Mouse (Mus musculus): ENCODE measurements at regions not wholly inside any gene's neighbourhood (a gene's known extent, or its start where the extent isn't known, plus 50 kb on each side); places are given as distances from the start of the nearest gene placed in this dataset.

- H3K27me3 ChIP-seq (ENCODE audit: control insufficient read depth in 1 of 2, insufficient read depth in 2 of 2, low read length in 2 of 2): no peaks in the 10 kb centered on the region
- H3K4me3 ChIP-seq (ENCODE audit: control insufficient read depth in 1 of 2, insufficient read depth in 1 of 2, low read depth in 2 of 2, low read length in 2 of 2): no peak overlapping the region
- H3K79me2 ChIP-seq (ENCODE audit: control insufficient read depth, insufficient read depth, low read length, poor library complexity): no peaks in the 10 kb centered on the region
- peak; percentile 41 for DNase-seq (ENCODE audit: low read depth, low spot score)
- H3K27ac ChIP-seq (ENCODE audit: control insufficient read depth, low read depth, low read length): no peak overlapping the region
- H3K9me3 ChIP-seq (replicated peaks; ENCODE audit: insufficient read depth, low read length): no peaks in the 10 kb centered on the region
- H3K4me1 ChIP-seq (ENCODE audit: control insufficient read depth in 1 of 2, insufficient read depth in 2 of 2, low read length in 2 of 2): no peaks in the 10 kb centered on the region
- H3K36me3 ChIP-seq (ENCODE audit: control insufficient read depth in 1 of 2, insufficient read depth in 2 of 2, low read length in 2 of 2): no peaks in the 10 kb centered on the region
- no peak overlapping the region for H3K9ac ChIP-seq (ENCODE audit: control insufficient read depth, low read depth, low read length, poor library complexity, severe bottlenecking)
- peak; percentile 60 for TF ChIP-seq SMC3 (IDR thresholded peaks at IDR 0.05; ENCODE audit: low read depth, low read length)
- TF ChIP-seq CTCF (IDR thresholded peaks at IDR 0.05 in 2 of 3, conservative IDR thresholded peaks at IDR 0.05 in 1 of 3; ENCODE audit: control insufficient read depth in 1 of 3, insufficient read depth in 1 of 3, low read depth in 2 of 3, low read length in 3 of 3, poor library complexity in 1 of 3, severe bottlenecking in 1 of 3): peak; percentile 62 to 87 (median 82)
- TF ChIP-seq MYC (IDR thresholded peaks at IDR 0.05; ENCODE audit: low read depth, low read length): no peak
- peak; percentile 24 for TF ChIP-seq RAD21 (IDR thresholded peaks at IDR 0.05; ENCODE audit: low read depth, low read length)
- no peak for TF ChIP-seq GATA1 (IDR thresholded peaks at IDR 0.05; ENCODE audit: low read depth, low read length)
- TF ChIP-seq USF1 (IDR thresholded peaks at IDR 0.05; ENCODE audit: low read depth, low read length): no peak
- TF ChIP-seq CHD1 (IDR thresholded peaks at IDR 0.05; ENCODE audit: low read depth, low read length): no peak
- TF ChIP-seq MYB (IDR thresholded peaks at IDR 0.05; ENCODE audit: low read depth, low read length): no peak
- TF ChIP-seq MXI1 (IDR thresholded peaks at IDR 0.05; ENCODE audit: low read depth, low read length): no peak
- no peak for TF ChIP-seq MAX (IDR thresholded peaks at IDR 0.05; ENCODE audit: low read length)
- no peak for TF ChIP-seq ETS1 (IDR thresholded peaks at IDR 0.05; ENCODE audit: low read depth, low read length)
- TF ChIP-seq RCOR1 (IDR thresholded peaks at IDR 0.05; ENCODE audit: low read depth, low read length): no peak
- TF ChIP-seq NRF1 (IDR thresholded peaks at IDR 0.05; ENCODE audit: insufficient read depth, low read depth, low read length, poor library complexity, severe bottlenecking): no peak
- TF ChIP-seq JUND (IDR thresholded peaks at IDR 0.05; ENCODE audit: low read depth, low read length): no peak
These were observed 74.1 kb upstream of the Arrdc4 start for GRCm38 (mm10) chr7:68823189-68823588.

GRCm38 (mm10) chr7:68814823-68815666 is 66.0 kb upstream of the Arrdc4 start:
- H3K9me3 ChIP-seq (replicated peaks; ENCODE audit: insufficient read depth, low read length): no peaks in the 10 kb centered on the region
- no peaks in the 10 kb centered on the region for H3K79me2 ChIP-seq (ENCODE audit: control insufficient read depth, insufficient read depth, low read length, poor library complexity)
- no peaks in the 10 kb centered on the region for H3K27me3 ChIP-seq (ENCODE audit: control insufficient read depth in 1 of 2, insufficient read depth in 2 of 2, low read length in 2 of 2)
- no peak overlapping the region for H3K27ac ChIP-seq (ENCODE audit: control insufficient read depth, low read depth, low read length)
- no peaks in the 10 kb centered on the region for H3K4me1 ChIP-seq (ENCODE audit: control insufficient read depth in 1 of 2, insufficient read depth in 2 of 2, low read length in 2 of 2)
- no peak overlapping the region for H3K4me3 ChIP-seq (ENCODE audit: control insufficient read depth in 1 of 2, insufficient read depth in 1 of 2, low read depth in 2 of 2, low read length in 2 of 2)
- DNase-seq (ENCODE audit: low read depth, low spot score): no peak
- TF ChIP-seq ELF1 (IDR thresholded peaks at IDR 0.05; ENCODE audit: low read depth, low read length): no peak
- TF ChIP-seq UBTF (IDR thresholded peaks at IDR 0.05; ENCODE audit: borderline replicate concordance, insufficient read depth, low read depth, low read length): no peak
- TF ChIP-seq USF1 (IDR thresholded peaks at IDR 0.05; ENCODE audit: low read depth, low read length): no peak
- TF ChIP-seq NRF1 (IDR thresholded peaks at IDR 0.05; ENCODE audit: insufficient read depth, low read depth, low read length, poor library complexity, severe bottlenecking): no peak
- TF ChIP-seq TBP (IDR thresholded peaks at IDR 0.05; ENCODE audit: low read depth, low read length): no peak
- TF ChIP-seq ZC3H11A (IDR thresholded peaks at IDR 0.05; ENCODE audit: low read depth, low read length): no peak
- no peak for TF ChIP-seq GATA1 (IDR thresholded peaks at IDR 0.05; ENCODE audit: low read depth, low read length)
- TF ChIP-seq MYC (IDR thresholded peaks at IDR 0.05; ENCODE audit: low read depth, low read length): no peak
- no peak for TF ChIP-seq ZNF384 (IDR thresholded peaks at IDR 0.05; ENCODE audit: low read depth, low read length)
- TF ChIP-seq HCFC1 (IDR thresholded peaks at IDR 0.05; ENCODE audit: low read depth, low read length): no peak
- no peak for TF ChIP-seq ZKSCAN1 (IDR thresholded peaks at IDR 0.05; ENCODE audit: low read depth, low read length)
- no peak for TF ChIP-seq RCOR1 (IDR thresholded peaks at IDR 0.05; ENCODE audit: low read depth, low read length)
- no peak for TF ChIP-seq ZMIZ1 (IDR thresholded peaks at IDR 0.05; ENCODE audit: low read depth, low read length)
- no peak for TF ChIP-seq SIN3A (IDR thresholded peaks at IDR 0.05; ENCODE audit: low read length)
- TF ChIP-seq NELFE (IDR thresholded peaks at IDR 0.05; ENCODE audit: low read depth, low read length): no peak
- TF ChIP-seq MXI1 (IDR thresholded peaks at IDR 0.05; ENCODE audit: low read depth, low read length): no peak
- TF ChIP-seq CHD2 (IDR thresholded peaks at IDR 0.05; ENCODE audit: low read length): no peak
- no peak for TF ChIP-seq POLR2AphosphoS5 (IDR thresholded peaks at IDR 0.05; ENCODE audit: borderline replicate concordance, low read depth, low read length)
- TF ChIP-seq JUND (IDR thresholded peaks at IDR 0.05; ENCODE audit: low read depth, low read length): no peak
- H3K9ac ChIP-seq (ENCODE audit: control insufficient read depth, low read depth, low read length, poor library complexity, severe bottlenecking): no peak overlapping the region
- no peaks in the 10 kb centered on the region for H3K36me3 ChIP-seq (ENCODE audit: control insufficient read depth in 1 of 2, insufficient read depth in 2 of 2, low read length in 2 of 2)

Measured in MEL (cell line).